Mouse (Mus musculus): ENCODE data around the gene Recql5. TPM values are rescaled to one million over a fixed set of nuclear protein-coding genes. Genes with fewer than 3 reads are reported as not detected.

The Recql5 gene
- polyA plus RNA-seq, 1 experiment: 18.0 TPM

GRCm38 (mm10) chr11:115898446-115898845 is 34.8 kb downstream of the Recql5 start:
- Histone ChIP-seq H3K4me3 (replicated peaks; ENCODE audit: extremely low read depth, low read depth, low read length) (no peak overlapping the region), H3K4me1 (ENCODE audit: control insufficient read depth, insufficient read depth, low read length) (peaks cover 16% of the 10 kb centered on the region)
- no peak for DNase-seq
- WGBS: 82% methylated on average over 7 of the region's 7 CpGs
- TF ChIP-seq POLR2A (IDR thresholded peaks at IDR 0.05; ENCODE audit: borderline replicate concordance, extremely low read depth, low read depth, low read length) (no peak), CTCF (IDR thresholded peaks at IDR 0.05; ENCODE audit: insufficient read depth, low read length) (no peak)

GRCm38 (mm10) chr11:115894755-115895520 is 38.3 kb downstream of the Recql5 start:
- WGBS: 74% methylated on average over 14 of the region's 14 CpGs
- Histone ChIP-seq H3K4me3 (replicated peaks; ENCODE audit: extremely low read depth, low read depth, low read length) (no peak overlapping the region), H3K4me1 (ENCODE audit: control insufficient read depth, insufficient read depth, low read length) (no peaks in the 10 kb centered on the region; the same call in 1 of the 2 replicates)
- TF ChIP-seq CTCF (IDR thresholded peaks at IDR 0.05; ENCODE audit: insufficient read depth, low read length) (peak; percentile 37; the same call in 1 of the 2 replicates), POLR2A (IDR thresholded peaks at IDR 0.05; ENCODE audit: borderline replicate concordance, extremely low read depth, low read depth, low read length) (no peak)
- no peak for DNase-seq

DNA sequence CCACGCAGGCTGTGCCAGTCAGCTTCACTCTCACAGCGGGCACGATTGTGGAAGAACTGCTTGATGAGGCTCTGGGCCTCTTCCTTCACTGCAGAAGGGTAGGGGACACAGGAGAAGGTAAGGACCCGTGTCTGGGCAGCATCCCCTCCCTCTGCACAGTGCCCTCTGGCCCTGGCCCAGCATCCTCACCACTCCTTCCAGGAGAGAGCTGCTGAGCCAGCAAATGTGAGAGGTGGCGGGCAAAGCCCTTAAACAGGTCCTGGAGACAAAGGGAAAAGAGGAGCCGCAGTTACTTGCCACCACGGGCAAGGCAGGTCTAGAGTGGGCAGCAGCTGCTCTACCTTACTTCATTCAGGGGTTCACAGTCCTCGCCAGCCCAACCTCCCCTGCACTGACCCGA is 40.2 kb downstream of the Recql5 start:
- no peak for DNase-seq
- peaks cover 4% of the 10 kb centered on the region; the same call in 1 of the 2 replicates for H3K4me1 ChIP-seq (ENCODE audit: control insufficient read depth, insufficient read depth, low read length)
- 88% methylated on average over 9 of the region's 9 CpGs for WGBS
- TF ChIP-seq POLR2A (IDR thresholded peaks at IDR 0.05; ENCODE audit: borderline replicate concordance, extremely low read depth, low read depth, low read length) (no peak), CTCF (IDR thresholded peaks at IDR 0.05; ENCODE audit: insufficient read depth, low read length) (no peak)
- H3K4me3 ChIP-seq (replicated peaks; ENCODE audit: extremely low read depth, low read depth, low read length): no peak overlapping the region

GRCm38 (mm10) chr11:115892213-115892612 is 41.1 kb downstream of the Recql5 start:
- WGBS: 77% methylated on average over 6 of the region's 6 CpGs
- no peak overlapping the region for H3K4me3 ChIP-seq (replicated peaks; ENCODE audit: extremely low read depth, low read depth, low read length)
- no peak for DNase-seq
- TF ChIP-seq POLR2A (IDR thresholded peaks at IDR 0.05; ENCODE audit: borderline replicate concordance, extremely low read depth, low read depth, low read length) (no peak), CTCF (IDR thresholded peaks at IDR 0.05; ENCODE audit: insufficient read depth, low read length) (no peak)
- peaks cover 4% of the 10 kb centered on the region; the same call in 1 of the 2 replicates for H3K4me1 ChIP-seq (ENCODE audit: control insufficient read depth, insufficient read depth, low read length)

- 79% methylated on average over 6 of the region's 6 CpGs for WGBS
- H3K4me3 ChIP-seq (replicated peaks; ENCODE audit: extremely low read depth, low read depth, low read length): no peak overlapping the region
- peaks cover 4% of the 10 kb centered on the region; the same call in 1 of the 2 replicates for H3K4me1 ChIP-seq (ENCODE audit: control insufficient read depth, insufficient read depth, low read length)
- no peak for DNase-seq
- no peak for TF ChIP-seq CTCF (IDR thresholded peaks at IDR 0.05; ENCODE audit: insufficient read depth, low read length)
- no peak for TF ChIP-seq POLR2A (IDR thresholded peaks at IDR 0.05; ENCODE audit: borderline replicate concordance, extremely low read depth, low read depth, low read length)
These were observed 44.1 kb downstream of the Recql5 start for GRCm38 (mm10) chr11:115889159-115889558.

DNA sequence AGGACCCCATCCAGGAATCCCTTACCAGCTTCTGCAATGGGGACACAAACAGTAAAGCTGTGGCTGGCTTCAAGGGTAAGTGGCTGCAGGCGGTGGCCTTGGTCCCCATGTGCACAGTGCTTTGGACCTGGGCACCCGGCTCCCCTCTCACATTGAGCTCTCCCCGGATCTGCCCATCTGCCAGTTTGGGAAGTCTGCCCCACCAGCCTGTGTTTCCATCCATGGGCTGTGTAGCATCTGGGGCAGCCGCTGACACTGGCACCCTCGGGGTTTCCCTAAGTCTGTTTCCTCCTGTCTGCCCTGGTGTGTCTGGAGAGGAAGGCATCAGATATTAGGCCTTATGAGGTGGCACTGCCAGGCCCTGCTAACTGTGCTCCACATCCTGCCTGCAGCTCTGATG is 45.3 kb downstream of the Recql5 start:
- no peak for DNase-seq
- 66% methylated on average over 5 of the region's 5 CpGs for WGBS

GRCm38 (mm10) chr11:115886446-115886845 is 46.8 kb downstream of the Recql5 start:
- WGBS: 89% methylated on average over 11 of the region's 11 CpGs
- TF ChIP-seq POLR2A (IDR thresholded peaks at IDR 0.05; ENCODE audit: borderline replicate concordance, extremely low read depth, low read depth, low read length) (no peak), CTCF (IDR thresholded peaks at IDR 0.05; ENCODE audit: insufficient read depth, low read length) (no peak)
- no peak for DNase-seq
- Histone ChIP-seq H3K4me3 (replicated peaks; ENCODE audit: extremely low read depth, low read depth, low read length) (no peak overlapping the region), H3K4me1 (ENCODE audit: control insufficient read depth, insufficient read depth, low read length) (peaks cover 4% of the 10 kb centered on the region; the same call in 1 of the 2 replicates)

More for the DNA sequence above, 45.3 kb downstream of the Recql5 start:
- TF ChIP-seq POLR2A (IDR thresholded peaks at IDR 0.05; ENCODE audit: borderline replicate concordance, extremely low read depth, low read depth, low read length) (no peak), CTCF (IDR thresholded peaks at IDR 0.05; ENCODE audit: insufficient read depth, low read length) (no peak)
- Histone ChIP-seq H3K4me1 (ENCODE audit: control insufficient read depth, insufficient read depth, low read length) (peaks cover 4% of the 10 kb centered on the region; the same call in 1 of the 2 replicates), H3K4me3 (replicated peaks; ENCODE audit: extremely low read depth, low read depth, low read length) (no peak overlapping the region)

- WGBS: 67% methylated on average over 11 of the region's 11 CpGs
- peaks cover 4% of the 10 kb centered on the region; the same call in 1 of the 2 replicates for H3K4me1 ChIP-seq (ENCODE audit: control insufficient read depth, insufficient read depth, low read length)
- DNase-seq: no peak
- TF ChIP-seq CTCF (IDR thresholded peaks at IDR 0.05; ENCODE audit: insufficient read depth, low read length) (no peak), POLR2A (IDR thresholded peaks at IDR 0.05; ENCODE audit: borderline replicate concordance, extremely low read depth, low read depth, low read length) (no peak)
- no peak overlapping the region for H3K4me3 ChIP-seq (replicated peaks; ENCODE audit: extremely low read depth, low read depth, low read length)
These were observed 48.0 kb downstream of the Recql5 start for GRCm38 (mm10) chr11:115885281-115885680.

- DNase-seq: no peak
- 93% methylated on average over 3 of the region's 3 CpGs for WGBS
- no peak overlapping the region for H3K4me3 ChIP-seq (replicated peaks; ENCODE audit: extremely low read depth, low read depth, low read length)
- TF ChIP-seq POLR2A (IDR thresholded peaks at IDR 0.05; ENCODE audit: borderline replicate concordance, extremely low read depth, low read depth, low read length): no peak
- TF ChIP-seq CTCF (IDR thresholded peaks at IDR 0.05; ENCODE audit: insufficient read depth, low read length): no peak
- peaks cover 4% of the 10 kb centered on the region; the same call in 1 of the 2 replicates for H3K4me1 ChIP-seq (ENCODE audit: control insufficient read depth, insufficient read depth, low read length)
These were observed 48.9 kb downstream of the Recql5 start for GRCm38 (mm10) chr11:115884361-115884760.

- DNase-seq: no peak
- TF ChIP-seq POLR2A (IDR thresholded peaks at IDR 0.05; ENCODE audit: borderline replicate concordance, extremely low read depth, low read depth, low read length): no peak
- TF ChIP-seq CTCF (IDR thresholded peaks at IDR 0.05; ENCODE audit: insufficient read depth, low read length): no peak
- 40% methylated on average over 17 of the region's 17 CpGs for WGBS
- H3K4me3 ChIP-seq (replicated peaks; ENCODE audit: extremely low read depth, low read depth, low read length): no peak overlapping the region
- no peaks in the 10 kb centered on the region for H3K4me1 ChIP-seq (ENCODE audit: control insufficient read depth, insufficient read depth, low read length)
These were observed 50.0 kb downstream of the Recql5 start for GRCm38 (mm10) chr11:115883251-115883650.
